Mouse (Mus musculus) left cerebral cortex, adult 9 months (tissue): ENCODE results near the gene B3gat3.
A peak's percentile ranks its signal among the peaks of the same experiment; 100 is the strongest.
"Not testable (repeated sequence)": the region's sequence is repeated elsewhere in the genome, so short reads cannot be mapped to it uniquely, and the experiment has no call there.

ENCODE experiments used
- DNase-seq, 2 experiments: peaks; one replicate each; pipeline ENCODE4 v3.0.0; 2022; ENCODE audit warnings: low spot score in 2 of 2

Gene B3gat3

DNA sequence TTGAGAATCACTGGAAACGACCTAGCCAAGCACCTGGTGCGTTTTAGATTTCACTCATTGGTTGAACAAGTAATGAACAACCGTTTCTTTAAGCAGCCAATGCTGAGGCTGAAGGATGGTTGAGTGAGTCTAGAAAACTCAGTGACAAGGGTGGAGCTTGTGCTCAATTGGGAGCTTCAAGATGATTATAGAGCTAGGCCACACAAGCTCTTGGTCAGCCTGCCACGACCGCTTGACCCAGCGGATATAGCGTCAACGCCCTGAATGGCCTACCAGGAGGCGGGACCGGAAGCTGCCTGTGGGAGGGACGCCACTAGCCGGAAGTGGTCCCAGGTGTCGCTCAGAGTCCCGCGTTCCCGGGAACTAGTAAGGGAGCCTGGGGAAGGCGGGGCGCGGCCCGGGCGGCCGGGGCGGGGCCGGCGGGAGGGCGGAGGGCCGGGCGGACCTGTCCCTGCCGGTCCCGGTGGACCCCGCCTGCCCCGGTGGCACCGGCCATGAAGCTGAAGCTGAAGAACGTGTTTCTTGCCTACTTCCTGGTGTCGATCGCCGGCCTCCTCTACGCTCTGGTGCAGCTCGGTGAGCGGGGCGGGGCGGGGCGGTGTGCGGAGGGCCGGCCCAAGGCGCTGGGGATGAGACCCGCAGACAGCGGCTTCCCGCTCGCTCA lies at the start of gene B3gat3:
TSS of gene B3gat3 (plus strand) at position 302 of the 664 bp plus-strand sequence.
- peak; percentile 85 to 95 for DNase-seq

DNA sequence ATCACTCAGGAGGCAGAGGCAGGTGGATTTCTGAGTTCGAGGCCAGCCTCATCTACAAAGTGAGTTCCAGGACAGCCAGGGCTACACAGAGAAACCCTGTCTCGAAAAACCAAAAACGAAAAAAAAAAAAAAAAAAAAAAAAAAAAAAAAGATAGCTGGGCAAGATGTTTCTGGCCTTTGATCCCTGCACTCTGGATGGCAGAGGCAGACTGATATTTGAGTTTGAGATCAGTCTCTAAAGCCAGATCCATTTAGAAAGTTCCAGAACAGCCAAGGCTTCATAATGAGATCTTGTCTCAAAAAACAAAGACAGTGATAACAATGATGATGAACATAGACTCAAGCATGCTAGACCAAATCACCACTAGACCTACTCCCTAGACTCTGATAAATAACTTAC lies 49.8 kb upstream of the B3gat3 start:
- not testable (repeated sequence) for DNase-seq

DNA sequence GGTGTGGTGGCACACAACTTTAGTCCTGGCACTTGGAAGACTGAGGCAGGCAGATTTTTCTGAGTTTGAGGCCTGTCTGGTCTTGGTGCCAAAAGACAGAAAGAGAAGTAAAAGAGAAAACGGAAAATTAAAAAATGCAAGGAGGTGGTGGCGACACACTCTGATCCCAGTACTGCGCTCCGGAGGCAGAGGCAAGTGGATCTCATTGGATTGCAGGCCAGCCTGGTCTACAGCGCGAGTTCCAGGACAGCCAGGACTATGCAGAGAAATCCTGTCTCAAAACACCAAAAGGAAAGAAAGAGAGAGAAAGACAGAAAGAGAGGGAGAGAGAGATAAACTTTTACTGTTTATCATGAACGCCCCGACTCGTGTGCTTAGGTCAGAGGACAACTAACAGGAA lies 49.3 kb upstream of the B3gat3 start:
- DNase-seq = no peak

DNA sequence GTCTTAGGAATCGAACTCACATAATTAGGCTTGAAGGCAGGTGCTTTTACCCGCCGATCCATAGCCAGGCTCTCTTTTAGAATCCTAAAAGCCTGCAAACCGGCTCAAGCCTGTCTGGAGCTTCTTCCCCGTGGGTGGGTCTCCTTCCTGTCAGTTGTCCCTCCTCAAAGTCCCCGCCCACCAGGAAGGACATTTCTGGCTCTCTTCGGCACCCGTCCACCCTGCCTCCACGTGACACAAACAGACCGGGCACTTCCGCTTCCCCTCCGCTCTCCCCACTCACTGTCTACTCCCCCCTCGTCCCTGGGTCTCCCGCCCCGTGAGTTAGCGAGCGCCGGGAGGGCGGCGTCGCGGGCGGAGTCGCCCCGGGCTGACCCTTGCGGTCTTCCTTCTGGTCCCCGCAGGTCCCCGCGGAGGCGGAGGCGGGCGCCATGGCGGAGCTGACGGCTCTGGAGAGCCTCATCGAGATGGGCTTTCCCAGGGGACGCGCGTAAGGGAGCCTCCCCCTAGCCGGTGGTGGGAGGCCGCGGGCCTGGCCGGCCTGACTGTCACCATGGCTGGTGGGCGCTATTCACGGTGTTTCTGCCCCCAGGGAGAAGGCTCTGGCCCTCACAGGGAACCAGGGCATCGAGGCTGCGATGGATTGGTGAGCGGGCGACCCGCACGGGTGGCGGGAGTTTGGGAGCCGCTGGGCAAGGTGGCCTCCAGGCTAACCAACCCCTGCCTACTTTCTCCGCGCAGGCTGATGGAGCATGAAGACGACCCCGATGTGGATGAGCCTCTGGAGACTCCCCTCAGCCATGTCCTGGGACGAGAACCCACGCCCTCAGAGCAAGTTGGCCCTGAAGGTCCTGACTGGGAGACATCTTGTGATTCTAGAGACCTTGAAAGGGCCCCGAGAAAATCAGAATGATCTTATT lies 48.6 kb upstream of the B3gat3 start, which contains the start of gene Ubxn1:
TSS of gene Ubxn1 (plus strand) at position 230 of the 920 bp plus-strand sequence.
- DNase-seq = peak; percentile 97 to 99

DNA sequence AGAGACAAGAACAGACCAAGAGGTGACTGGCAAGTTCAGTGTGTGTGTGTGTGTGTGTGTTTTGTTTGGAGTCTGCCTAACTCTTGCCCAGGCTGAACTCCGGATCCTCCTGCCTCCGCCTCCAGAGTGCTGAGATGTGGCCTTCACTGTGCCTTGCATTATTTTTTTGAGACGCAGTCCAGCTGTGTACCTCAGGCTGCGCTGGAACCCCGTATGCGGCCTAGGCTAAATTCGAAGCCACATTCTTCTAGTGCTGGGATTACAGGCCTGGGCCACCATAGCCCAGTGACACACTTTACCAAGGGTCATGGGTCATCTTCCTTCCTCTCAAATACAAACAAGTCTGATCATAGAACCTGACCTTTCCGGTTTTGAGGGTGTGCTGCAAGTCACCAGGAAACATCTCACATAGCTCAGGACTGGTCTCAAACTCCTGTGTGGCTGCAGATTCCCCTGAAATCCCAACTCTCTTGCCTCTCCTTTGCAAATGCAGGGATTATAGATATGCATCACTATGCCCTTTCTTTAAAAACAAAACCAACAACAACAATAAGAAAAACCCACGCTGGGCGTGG lies 47.8 kb upstream of the B3gat3 start:
- no peak for DNase-seq

DNA sequence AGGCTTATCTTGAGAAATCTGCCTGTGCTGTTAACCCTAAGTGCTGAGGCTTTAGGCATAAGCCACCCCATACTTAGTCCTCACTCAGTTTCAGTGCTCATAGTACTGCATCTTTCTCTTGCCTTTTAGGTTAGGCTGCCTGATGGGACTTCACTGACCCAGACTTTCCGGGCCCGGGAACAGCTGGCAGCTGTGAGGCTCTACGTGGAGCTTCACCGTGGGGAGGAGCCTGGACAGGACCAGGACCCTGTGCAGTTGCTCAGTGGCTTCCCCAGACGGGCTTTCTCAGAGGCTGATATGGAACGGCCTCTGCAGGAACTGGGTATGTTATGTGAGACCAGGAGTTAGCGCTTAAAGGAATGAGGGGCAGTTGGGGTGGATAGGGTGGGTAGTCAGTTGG lies 45.1 kb upstream of the B3gat3 start:
- DNase-seq = no peak

DNA sequence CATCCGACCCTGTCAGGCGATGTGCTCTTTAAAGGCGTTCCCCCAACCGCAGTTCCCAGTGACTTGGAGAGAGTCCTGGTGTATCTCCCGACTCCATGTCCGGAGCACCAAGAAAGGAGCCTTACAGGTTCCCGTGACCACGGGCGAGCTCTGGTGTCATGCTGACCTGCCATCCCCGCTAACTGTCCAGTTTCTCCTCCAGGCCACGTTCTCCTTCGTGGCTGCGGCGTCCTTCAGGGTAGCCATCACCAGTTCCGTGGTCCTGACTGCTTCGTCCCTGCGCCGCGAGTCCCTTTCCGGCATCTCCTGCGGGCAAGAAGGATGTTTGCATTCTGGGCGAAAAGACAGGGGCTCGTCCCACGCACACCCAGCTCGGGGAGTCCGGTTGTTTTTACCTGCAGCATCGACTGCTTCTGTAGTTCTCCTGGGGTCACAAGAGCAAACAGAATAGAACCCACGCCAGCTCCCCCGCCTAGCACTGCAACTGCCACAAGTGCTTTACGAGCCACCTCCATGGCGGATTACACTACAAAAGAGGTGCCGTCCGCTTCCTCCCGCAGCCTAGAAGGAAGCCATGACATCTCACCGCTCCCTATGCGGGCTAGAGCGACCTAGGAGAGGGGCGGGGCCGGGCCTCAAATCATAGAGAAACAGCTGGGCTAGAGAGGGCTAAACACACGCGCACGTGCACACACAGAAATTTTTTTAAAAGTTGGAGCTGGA lies 39.7 kb upstream of the B3gat3 start, which contains the start of gene Uqcc3:
TSS of gene Uqcc3 (minus strand) at position 613 of the 723 bp plus-strand sequence.
- peak; percentile 69 to 91 for DNase-seq

DNA sequence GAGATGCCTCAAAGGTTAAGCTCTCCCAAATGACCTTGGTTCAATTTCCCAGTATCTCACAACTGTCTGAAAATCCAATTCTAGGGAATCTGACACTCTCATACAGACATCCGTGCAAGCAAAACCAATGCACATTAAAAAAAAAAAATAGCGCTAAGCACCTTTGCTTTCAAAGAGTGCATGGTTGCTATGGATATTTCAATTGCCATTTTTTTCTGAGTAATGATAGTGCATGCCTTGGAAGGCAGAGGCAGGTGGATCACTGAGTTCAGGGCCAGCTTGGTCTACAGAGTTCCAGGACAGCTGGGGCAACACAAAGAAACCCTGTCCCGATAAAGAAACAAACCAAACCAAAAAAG lies 39.2 kb upstream of the B3gat3 start:
- no peak for DNase-seq

DNA sequence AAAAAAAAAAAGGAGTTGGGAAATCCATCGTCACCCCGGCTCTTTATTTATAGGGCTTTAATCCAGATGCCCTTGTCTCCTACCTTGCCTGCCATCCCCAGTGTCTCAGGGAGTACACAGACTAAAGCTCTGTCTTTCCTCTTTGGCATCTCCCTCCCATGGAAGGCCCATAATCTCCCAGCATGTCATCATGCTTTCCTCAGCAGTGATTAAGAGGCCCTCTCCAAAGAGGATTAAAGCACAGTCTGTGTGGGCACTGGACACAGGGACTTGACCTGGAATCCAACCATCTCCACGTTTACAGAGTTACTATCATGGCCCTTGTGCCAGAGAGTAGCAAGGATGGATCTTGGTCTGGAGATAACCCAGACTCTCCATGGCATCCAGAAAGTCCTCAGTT lies 36.6 kb upstream of the B3gat3 start, which contains the start of the genes Lbhd1 and Gm49403:
TSS of gene Lbhd1 (plus strand) at position 117 of the 400 bp plus-strand sequence.
TSS of gene Gm49403 (plus strand) at position 315 of the 400 bp plus-strand sequence.
- DNase-seq = no peak

DNA sequence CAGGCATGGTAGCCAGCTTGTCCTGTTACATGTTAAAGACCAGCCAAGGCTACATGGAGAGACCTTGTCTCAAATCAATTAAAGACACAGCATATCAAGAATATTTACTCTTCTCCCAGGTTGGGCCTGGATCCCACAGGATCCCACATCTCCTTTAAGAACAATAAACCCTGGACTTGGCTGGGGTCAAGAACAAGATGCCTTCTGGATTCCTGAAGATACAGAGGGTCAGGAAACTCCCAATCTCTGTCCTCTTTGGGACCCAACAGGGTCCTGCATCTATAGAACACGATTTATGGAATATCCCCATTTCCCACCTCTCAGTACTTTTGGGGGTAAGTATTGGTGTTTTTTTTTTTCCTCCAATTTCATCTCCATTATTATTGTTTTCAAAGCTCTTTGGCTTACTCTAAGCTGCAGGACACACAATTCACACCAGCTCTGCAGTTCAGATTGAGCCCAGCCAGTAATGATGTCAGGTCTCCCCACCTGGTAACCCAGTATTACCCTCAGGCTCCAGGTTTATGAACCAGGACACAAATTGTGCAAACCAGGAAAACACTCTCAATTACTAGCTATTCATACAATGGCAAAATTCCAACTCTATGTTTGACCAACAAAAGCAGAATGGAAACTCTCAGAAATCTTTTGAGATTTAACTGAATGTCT lies 33.1 kb upstream of the B3gat3 start:
- DNase-seq = no peak

DNA sequence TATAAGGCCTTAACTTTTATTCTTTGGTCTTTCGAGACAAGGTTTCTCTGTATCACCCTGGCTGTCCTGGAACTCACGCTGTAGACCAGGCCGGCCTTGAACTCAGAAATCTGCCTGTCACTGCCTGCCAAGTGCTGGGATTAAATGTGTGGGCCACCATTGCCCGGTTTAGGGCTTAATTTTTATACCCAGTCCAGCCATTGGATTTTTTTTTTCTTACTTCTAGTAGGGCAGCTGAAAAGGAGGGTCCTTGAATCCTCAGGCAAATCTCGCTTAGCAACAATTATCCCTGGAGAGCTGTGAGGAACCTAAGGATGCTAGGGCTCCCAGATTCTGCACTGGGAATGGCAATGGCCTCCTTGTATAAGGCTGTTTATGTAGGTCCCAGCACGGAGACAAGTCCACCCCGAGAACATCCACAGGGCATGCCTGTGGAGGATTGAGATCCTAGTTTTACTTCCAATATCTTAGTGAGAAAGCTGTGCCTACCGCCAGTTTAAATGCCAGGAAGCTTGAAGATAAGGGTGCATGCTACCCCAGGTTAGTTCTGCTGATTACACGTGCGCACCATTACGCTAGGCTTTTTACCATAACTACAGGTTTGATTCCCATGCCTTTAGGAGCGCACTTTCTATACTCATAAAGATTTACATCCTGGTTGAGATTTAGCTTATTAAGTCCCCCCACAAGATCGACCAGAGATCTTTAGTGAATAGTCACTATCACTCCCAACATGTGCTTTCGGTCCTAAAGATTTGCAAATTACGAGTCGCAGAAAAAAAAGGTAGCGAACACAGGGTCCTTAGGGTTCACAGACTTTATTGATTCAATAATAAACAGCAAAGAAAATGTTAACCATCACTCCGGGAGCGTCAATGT lies 32.4 kb upstream of the B3gat3 start:
- no peak for DNase-seq

DNA sequence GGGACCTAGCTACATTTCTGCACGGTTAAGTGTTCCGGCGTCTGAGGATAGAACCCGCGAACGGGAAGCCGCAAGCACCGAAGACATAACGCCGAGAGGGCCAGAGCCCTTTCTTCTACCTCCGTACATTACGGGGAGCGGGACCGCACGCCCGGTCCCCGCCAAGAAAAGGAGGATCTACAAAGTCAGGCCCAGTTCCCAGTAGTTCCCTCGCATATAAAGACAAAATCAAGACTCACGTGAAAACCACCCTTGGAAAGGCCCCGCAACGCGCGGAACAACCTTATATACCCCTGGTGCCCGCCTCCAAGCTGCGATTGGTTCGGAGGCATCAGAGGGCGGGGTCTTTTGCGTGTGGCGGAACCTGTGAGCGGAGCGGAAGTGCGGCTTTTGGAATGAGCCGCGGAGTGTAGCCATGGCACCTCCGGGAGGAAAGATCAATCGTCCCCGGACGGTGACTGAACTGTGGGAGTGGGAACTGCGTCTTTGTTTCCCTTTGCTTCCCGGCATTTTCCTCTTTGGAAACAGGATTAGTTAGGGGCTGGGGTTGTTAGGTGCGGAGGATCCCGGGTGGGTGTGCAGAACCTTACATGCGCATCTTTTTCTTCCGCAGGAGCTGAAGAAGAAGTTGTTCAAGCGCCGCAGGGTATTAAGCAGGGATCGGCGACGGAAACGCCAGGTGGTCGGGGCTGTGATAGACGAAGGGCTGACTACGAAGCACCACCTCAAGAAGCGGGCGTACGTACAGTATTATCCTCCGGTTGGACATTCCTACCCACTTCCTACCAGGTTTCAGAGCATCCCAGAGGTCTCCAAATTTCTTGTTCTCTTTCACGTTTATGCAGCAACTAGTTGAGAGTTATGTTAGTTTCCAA lies 31.4 kb upstream of the B3gat3 start, which contains the start of the genes 1810009A15Rik and Gm49416:
TSS of gene 1810009A15Rik (plus strand) at position 343 of the 875 bp plus-strand sequence.
TSS of gene Gm49416 (plus strand) at position 416 of the 875 bp plus-strand sequence.
- peak; percentile 80 to 94 for DNase-seq

DNA sequence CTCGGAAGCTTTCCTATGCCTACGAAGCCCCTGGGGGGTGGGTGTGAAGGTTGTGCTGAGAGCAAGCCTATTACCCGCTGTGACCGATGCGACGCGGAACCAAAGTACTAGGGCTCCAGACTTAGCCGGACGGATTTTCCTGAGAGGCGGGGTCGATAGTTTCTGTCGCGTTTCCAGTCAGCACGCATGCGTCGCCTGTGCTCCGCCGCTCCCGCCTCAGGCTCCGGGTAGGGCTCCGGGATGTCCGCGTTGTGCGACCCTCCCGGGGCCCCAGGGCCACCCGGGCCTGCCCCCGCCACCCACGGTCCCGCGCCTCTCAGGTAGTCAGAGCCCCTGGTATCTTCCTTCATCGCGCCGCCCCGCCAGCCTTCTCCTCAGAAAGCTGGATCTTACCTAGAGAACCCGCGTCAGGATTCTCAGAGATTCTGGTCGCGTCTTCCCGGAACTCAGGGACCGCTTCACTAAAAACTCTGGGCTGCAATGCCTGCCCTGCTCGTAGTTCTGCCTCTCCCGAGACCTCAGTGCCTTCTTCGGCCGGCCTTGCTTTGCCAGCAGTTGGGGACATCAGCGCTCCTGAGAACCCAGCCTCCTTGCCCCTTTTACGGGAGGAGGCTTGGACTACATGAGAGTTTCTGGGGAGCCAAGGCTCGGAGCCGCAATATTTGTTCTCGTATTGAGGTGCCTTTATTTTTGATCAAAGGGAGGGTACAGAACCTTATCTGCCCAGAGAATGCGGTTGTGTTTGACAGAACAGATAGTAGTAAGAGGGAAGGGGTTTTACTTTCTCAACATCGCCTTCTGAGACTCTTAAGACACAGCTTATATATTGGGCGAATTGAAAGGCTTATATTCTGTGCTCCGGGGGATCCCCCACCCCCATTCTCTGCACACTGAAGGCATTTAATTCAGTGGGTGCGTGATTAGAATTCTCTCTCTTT lies 27.1 kb upstream of the B3gat3 start, which contains the start of gene Ints5:
TSS of gene Ints5 (plus strand) at position 177 of the 938 bp plus-strand sequence.
- peak in 1 of 2 experiments; percentile 80 for DNase-seq

DNA sequence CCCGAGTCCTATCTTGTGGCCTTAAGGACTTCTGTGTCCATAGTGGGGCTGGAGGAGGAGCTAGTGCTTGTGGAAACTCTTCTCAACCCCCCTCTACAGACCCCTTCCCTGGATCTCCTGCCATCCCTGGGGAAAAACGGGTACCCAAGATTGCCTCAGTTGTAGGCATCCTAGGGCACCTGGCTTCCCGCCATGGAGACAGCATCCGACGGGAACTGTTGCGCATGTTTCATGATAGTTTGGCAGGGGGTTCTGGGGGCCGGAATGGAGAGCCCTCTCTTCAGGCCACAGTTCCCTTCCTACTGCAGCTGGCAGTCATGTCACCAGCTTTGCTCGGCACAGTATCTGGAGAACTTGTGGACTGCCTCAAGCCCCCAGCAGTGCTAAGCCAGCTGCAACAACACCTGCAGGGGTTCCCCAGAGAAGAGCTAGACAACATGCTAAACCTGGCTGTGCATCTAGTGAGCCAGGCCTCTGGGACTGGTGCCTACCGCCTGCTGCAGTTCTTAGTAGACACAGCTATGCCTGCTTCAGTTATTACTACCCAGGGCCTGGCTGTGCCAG lies 24.7 kb upstream of the B3gat3 start:
- no peak for DNase-seq

DNA sequence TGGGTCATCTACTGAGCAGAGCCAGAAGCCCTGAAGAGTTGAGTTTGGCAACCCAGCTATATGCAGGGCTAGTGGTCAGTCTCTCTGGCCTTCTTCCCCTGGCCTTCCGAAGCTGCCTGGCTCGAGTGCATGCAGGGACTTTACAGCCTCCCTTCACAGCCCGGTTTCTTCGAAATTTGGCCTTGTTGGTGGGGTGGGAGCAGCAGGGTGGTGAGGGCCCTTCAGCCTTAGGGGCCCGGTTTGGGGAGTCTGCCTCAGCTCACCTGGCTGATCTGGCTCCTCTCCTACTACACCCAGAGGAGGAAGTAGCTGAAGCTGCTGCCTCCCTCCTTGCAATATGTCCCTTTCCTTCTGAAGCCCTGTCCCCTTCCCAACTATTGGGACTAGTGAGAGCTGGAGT lies 23.9 kb upstream of the B3gat3 start:
- DNase-seq = not testable (repeated sequence)

DNA sequence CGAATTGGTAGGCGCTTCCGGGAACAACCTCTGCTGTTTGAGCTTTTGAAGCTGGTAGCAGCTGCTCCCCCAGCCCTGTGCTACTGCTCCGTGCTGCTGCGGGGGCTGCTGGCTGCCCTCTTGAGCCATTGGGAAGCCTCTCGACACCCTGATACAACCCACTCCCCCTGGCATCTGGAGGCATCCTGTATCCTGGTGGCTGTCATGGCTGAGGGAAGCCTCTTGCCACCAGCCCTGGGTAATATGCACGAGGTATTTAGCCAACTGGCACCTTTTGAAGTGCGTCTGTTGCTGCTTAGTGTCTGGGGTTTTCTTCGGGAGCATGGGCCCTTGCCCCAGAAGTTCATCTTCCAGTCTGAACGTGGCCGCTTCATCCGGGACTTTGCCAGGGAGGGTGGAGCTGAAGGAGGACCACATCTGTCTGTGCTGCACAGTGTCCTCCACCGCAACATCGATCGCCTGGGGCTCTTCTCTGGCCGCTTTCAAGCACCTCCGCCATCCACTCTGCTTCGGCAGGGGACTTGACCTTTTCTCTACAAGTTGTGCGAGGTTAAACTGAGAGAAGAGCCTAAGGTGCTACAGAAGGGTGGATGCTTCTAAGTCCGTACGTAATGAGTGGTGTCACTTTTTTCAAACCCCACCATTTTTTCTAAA lies 22.8 kb upstream of the B3gat3 start:
- DNase-seq = not testable (repeated sequence)
